Mouse (Mus musculus) small intestine, adult 10 weeks (tissue): ENCODE results near the gene Sntg2. TPM values are rescaled to one million over a fixed set of nuclear protein-coding genes. Genes with fewer than 3 reads are reported as not detected.

Source experiments
- polyA plus RNA-seq: library from polyadenylated mRNA; stranded (reverse); fragments of 350-450 nt; fragmentation: Illumina TruSeq; extraction: RNeasy Lipid Tissue Mini Kit (QIAGEN cat#74804); gene quantifications from one replicate; pipeline ENCODE4 v1.2.3, GENCODE M21; 2014; ENCODE audit warnings: low replicate concordance

Sntg2 gene
- polyA plus RNA-seq = 3.8 TPM

DNA sequence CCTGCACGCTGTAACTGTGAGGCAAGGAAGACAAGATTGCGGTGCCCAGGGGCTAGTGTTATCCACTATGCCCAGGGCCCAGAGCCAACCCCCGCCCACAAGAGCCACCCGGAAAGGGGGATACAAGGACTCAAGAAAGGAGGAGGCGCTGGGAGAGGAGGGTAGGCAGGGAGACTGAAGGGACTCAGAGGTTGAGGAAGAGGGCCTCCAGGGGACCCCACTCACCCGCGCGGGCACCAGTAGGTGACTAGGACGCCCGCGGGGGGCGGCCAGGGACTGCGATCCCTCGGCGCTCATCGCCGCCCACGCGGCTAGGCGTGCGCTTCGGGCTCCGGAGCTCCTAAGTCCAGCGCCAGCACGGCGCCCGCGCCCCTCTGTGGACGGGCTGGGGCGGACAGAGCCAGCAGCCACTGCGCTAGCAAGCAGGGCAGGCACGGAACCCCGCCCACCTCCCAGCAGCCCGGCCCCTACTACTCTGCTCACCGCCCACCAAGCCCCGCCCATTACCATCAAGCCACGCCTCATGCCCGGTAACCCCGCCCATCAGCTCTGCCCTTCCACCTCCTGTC lies at the start of gene Sntg2:
Gene Sntg2 (minus strand): TSS at position 443 of the 569 bp plus-strand sequence.

DNA sequence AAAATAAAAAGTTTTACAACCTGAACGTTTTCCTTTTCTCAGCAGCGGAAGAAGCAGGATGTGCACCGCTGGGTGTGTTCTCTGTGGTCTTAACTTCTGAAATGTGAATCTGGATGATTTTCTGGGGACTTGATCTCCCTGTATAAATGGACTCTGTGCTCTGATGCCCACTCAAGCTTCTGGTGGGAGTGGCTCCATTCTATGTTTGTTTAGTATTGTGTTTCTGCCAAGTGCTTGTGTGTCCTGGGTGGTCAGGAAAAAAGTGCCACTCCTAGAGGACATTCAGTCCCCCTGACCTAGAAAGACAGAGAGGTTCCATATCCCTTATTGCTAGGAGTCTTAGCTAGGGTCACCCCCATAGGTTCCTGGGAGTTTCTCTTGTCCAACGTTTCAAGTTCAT lies 240.7 kb downstream of the Sntg2 start, which contains the start of gene Tpo:
Gene Tpo (minus strand): TSS at position 101 of the 400 bp plus-strand sequence.

Other genes starting within 250 kb of the Sntg2 start
- gene Tpo, start 240.8 kb downstream of the Sntg2 start, polyA plus RNA-seq = not detected
- 25.9 TPM for gene Tmem18, start 211.1 kb upstream of the Sntg2 start, polyA plus RNA-seq